Mouse (Mus musculus) ES-Bruce4 (cell line): Measurements from ENCODE around the gene 1190005I06Rik.
A peak's percentile ranks its signal among the peaks of the same experiment; 100 is the strongest.

Experiments
- CTCF ChIP-seq: IDR thresholded peaks from one replicate; pipeline ENCODE4 v1.8.1; 2011; ENCODE audit warnings: low read depth, low read length
- POLR2A ChIP-seq: IDR thresholded peaks from one replicate; pipeline ENCODE4 v1.8.1; 2011; ENCODE audit warnings: low read length; ENCODE audit not compliant: insufficient read depth

GRCm38 (mm10) chr8:120642031-120642662, 5.3 kb downstream of the 1190005I06Rik start:
- TF ChIP-seq CTCF: peak; percentile 3
- no peak for TF ChIP-seq POLR2A
